Mouse (Mus musculus): Measurements from ENCODE around the gene Rev3l.

Gene Rev3l

DNA sequence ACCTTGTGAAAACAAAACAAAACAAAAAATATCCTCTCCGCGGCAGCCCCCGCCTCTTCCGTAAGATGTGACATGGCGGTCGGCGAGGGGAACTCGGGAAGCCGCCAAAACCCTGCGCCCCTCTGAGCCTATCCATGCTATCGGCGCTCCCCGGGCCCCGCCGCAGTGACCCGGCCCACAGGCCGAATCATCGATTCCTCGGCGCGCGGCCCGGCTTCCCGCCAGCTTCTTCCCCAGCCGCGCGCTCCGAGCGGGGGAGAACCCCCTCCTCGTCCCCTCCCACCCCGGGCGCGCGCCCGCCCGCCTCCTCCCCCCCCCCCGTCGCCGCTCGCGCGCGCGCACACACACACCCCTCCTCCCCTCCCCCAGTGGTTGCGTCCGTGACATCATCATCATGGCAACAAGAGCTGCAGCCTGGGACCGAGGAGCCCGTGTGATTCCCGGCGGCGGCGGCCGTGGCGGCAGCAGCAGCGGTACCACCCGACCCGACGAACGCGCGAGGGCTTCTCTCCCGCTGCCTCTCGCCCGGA, at the start of gene Rev3l:
Gene Rev3l, plus strand, starts transcription at position 383 of the 530 bp plus-strand sequence.
- peak; percentile 91 to 93 for DNase-seq (ENCODE audit: low spot score in 2 of 2)

DNA sequence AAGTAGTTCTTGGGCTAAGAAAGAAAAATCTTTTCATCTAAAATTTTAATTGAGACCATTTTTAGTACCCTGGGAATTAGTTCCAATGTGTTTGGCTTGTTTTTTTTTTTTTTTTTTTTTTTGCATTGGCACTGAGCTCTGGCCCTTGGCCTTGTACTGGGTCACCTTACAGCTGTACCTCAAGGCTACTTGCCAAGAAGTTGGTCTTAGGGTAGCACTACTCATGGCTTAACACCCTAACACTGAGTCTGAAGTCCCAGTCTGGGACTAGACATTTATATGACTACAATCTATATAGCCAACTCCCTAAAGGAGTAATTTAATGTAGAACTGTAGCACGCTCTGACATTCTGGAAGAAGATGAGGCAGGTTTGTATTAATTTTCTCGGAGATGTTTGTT, 49.4 kb upstream of the Rev3l start:
- no peak for DNase-seq (ENCODE audit: low spot score in 2 of 2)

DNA sequence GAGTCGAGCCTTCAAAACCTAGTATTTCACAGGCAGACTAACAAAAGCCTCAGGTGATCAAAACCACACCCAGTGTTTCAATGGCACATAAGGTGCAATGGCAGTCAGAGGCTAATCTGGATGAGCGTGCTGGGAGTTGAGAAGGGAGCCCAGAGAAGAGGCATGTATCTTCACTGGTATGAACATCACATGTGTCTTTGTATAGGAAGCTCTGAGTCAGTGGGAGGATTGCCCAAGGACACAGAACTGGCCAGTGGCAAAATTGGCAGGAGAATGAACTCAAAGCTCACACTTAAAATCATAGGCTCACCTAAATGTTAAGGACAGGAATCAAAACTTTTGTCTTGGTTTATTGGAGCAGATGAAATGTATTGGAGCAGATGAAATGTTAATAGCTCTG, 48.4 kb upstream of the Rev3l start:
- DNase-seq (ENCODE audit: low spot score in 2 of 2), result no peak

DNA sequence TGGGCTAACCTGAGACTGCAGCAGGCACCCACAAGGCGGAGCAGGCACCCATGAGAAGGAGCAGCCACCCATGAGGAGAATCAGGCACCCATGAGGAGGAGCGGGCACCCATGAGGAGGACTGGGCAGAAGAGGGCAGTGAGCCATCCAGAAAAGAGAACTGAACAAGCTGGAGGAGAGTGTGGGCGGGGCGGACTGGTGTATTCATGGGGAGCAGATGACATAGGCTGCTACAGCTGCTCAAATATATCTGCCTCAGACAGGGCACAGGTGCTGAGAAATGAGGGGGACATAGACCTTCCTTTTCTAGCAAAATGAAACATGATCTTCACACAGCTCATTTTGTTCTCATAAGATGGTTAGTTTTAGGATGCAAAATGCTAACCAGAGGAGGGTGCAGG, 45.1 kb upstream of the Rev3l start:
- DNase-seq (ENCODE audit: low spot score in 2 of 2), result peak in 1 of 2 experiments; percentile 62

DNA sequence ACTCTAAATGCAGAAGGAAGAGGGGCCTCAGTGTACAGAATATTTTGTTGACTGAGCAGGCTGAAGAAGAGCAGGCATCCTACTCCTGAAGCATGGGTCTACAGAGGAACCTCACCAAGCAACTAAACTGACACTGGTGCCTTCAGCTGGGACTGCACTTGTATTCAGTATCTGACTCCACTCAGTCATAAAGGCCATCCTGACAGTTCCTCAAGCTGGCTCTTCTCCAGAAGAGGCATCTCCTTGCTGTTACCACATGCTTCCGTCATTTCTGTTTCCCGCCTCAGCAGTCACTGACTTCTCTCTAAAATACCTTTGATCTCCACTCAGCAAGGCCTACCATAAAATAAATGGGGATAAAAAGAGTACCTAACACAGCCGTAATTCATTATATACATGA, 44.1 kb upstream of the Rev3l start:
- DNase-seq (ENCODE audit: low spot score in 2 of 2), result no peak

DNA sequence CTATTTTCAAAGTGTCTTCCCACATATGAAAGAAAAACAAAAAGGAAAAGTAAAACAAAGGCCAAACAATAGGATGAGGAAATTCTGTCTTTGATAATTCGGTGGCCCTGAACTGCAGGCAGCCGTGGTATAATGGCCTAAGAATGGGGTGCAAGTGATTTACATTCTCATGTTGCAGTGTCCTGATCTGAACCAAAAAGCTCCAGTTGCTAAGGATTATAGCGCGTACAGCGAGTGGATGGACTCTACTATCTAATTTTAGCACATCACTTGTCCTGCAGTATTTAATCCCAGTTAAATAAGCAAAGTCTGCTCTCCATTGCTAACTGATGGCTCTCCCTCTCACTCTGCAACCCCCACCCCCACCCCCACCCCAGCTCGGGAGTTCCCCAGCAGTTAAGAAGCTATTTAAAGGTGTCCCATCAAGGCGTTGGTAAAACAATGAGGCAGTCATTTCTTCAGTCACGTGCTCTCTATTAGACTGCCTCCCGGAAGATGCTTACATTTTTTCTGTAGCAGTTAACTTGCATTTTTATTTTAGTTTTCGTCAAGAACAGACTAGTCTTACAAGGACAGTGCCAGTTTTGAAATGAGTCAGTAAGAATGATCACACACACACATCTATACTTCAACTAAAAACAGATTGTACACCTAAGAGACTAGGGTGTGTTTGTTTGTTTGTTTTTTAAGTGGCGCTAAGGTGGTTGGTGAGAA, 40.4 kb upstream of the Rev3l start:
- no peak for DNase-seq (ENCODE audit: low spot score in 2 of 2)

DNA sequence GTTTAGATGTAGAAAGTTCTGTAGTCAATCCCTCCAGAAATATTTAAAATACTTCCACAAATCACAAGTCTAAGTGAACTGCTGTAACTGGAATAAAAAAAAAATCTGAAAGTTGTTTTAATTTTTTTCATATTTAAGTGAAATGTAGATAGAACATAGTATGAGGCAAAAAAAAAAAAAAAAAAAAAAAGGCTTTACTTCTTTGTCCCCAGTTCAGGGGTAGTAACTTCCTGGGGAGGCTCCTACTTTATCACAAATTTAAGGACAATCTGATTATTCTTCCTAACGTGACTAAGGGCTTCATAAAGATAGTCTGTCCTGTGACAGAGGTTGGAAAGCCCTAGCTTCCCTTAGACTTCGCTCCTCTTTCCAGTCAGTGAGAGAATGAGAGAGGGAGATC, 39.8 kb upstream of the Rev3l start:
- no peak for DNase-seq (ENCODE audit: low spot score in 2 of 2)

DNA sequence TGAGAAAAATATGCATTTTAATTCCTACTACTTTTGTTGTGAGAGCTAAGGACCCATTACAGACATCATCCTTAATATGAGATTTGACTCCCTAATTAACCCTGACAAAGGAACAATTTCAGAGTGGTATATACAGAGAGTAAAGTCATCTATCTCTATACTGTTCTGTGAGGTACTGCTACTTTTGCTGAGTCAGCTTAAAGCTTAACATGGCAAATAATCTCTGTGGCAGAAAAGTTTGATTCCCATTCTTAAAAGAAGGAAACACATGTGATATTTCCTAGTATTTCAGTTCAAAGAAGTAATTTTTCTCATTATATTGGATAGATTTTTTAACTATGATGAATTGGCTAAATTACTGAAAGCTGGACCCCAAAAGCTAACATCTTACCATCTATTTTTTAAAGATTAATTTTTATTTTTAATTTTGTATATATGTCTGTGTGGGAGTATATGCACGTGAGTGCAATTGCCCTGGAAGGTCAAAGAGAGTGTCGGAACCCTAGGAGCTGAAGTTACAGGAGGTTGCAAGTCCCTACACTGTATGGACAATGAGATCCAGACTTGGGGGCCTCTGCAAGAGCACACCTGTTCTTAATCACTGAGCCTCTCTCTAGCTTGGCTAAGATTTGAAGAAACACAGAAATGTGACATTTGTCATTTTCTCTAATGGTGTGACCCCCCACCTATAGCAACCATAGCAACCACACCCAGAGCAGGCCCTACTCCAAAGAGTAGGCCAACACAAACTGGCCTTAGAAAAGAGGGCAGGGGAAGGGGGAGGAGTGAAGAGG, 24.0 kb upstream of the Rev3l start:
- DNase-seq (ENCODE audit: low spot score in 2 of 2), result no peak

DNA sequence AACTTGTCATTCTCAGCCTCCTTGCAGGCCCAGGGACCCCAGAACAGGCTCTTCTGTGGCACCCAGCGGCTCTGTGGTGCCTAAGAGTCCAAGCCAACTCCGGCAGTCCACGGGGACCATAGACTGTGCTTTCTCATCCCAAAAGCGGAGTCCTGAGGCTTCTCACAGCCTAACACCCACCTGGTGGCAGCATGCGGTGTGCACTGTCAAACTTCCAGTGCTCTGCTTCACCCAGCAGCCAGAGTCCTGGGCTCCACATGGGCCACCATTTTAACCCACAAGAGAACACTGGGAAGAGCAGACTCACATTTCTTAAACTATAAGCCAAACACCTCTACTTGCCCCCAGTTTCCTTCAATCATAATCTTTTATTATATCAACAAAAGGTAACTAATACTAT, 15.0 kb upstream of the Rev3l start:
- no peak for DNase-seq (ENCODE audit: low spot score in 2 of 2)

DNA sequence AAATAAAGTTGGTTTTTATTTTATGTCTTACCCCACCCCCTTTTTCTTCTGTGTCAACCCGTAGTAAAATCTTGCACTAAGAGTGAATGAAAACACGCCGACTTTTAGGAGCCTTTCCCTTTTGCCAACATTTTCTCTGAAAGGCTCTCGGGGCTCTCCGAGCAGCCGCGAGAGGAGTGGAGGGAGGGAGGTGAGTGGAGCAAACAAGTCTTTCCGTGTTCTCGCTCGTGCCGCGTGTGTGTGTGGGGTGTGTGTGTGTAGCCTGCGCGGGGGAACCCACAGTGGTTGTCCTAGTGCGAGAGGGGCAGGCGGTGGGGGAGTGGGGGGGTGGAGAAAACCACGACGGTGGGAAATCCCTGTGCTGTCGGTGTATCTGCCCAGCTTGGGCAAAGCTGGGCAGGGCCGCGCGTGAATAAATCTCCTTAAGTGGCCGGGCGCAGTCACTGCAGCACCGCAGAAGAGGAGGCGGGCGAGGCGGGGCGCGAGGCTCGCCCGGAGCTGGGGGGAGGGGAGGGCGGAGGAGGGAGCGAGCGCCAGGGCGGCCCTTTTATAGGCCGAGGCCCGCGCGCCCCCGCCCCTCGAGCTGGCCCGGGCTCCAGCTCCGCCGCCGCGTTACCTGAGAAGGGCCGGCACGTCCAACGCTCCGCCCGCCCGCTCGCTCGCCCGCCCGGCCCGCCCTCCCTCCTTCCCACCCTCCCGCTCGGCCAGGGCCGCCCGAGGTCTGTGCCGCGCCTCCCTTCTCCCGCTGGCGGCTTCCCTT, 762 bp upstream of the Rev3l start:
- peak; percentile 84 to 94 for DNase-seq (ENCODE audit: low spot score in 2 of 2)

DNA sequence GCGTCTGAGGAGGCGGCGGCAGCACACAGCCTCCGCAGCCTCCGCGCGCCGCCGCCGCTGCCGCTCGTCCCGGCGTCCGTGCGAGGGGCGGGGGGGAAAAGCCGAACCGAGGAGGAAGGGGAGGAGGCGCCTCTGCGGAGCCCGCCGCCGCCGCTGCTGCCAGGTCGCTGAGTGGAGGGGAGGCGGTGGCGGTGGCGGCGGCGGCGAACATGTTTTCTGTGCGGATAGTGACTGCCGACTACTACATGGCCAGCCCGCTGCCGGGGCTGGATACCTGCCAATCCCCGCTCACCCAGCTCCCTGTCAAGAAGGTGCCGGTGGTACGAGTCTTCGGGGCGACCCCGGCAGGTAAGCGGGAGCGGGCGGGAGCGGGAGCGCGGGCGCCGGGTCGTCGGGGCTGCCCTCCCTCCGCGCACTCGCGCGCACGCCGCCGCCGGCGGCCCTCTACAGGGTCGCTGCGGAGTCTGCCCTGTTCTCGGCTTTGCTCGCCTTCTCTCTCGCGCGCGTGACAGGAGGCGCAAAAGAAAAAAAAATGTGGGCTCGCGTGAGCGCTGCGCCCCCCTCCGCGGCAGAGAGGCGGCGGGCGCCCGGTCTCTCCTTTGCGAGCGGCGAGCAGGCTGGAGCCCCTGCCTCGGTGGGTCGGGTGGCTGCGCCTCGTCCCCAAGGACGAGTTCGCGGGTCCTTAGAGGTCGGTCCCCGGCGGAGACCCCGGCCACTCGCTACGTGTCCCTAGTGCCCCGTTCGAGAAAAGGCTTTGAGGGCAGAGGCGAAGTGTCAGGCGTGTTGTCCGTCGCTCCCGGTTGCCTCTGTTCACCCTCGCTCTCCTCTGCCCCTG, 565 bp downstream of the Rev3l start:
- DNase-seq (ENCODE audit: low spot score in 2 of 2), result peak; percentile 82 to 84

DNA sequence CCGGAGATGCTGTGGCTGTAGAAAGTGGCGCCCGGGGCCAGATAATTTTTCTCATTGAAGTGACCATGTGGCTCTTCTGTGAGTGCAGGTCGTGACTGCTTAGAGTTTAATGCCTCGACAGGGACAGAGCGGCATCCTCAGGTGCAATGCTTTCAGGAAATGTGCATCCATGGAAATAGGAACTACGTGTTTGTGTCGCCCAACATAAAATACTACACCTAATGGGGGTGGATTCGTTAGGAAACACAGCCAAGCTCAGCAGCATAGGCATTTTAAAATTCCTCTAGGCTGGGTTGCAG, 1.1 kb downstream of the Rev3l start:
- DNase-seq (ENCODE audit: low spot score in 2 of 2), result no peak

DNA sequence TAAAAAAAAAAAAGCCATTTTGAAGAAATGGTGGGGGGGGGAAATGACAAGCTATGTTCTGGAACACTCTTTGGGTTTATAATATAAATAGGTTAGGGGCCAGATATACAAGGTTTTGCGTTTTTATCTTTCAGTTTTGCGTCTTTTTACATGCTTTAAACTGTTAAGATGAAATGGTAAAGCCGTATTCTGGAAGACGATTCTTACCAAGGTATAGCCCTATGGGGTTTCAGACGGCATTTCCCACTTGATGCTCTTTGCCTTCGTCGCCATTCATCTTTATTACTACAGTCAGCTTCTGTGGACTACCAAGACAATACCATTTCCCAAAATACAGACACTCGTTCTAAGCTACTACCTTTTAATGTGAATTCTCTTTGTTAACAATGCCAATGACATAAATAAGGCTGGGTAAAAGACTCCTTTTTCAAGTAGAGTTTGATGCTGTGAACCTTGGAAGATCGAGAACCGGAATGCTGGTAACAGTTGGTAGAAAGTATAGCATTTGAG, 1.6 kb downstream of the Rev3l start:
- no peak for DNase-seq (ENCODE audit: low spot score in 2 of 2)

DNA sequence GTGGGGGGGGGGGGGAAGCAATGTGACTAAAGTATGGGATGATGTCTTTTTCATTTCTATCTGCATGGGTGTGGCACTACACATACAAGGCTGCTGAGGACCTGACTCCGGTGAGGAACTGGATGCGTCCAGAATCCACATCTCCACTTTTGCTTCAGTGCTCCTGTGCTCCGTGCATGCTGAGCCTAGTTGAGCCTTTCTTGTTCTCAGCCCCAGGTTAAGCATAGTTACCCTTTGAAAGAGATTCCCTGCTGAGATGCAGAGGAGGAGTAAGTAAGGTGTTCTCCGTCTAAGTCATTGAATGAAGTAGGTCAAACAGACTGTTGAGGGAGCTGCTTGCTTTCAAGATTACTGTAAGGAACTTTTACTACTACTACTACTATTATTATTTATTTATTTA, 4.3 kb downstream of the Rev3l start:
- DNase-seq (ENCODE audit: low spot score in 2 of 2), result no peak

DNA sequence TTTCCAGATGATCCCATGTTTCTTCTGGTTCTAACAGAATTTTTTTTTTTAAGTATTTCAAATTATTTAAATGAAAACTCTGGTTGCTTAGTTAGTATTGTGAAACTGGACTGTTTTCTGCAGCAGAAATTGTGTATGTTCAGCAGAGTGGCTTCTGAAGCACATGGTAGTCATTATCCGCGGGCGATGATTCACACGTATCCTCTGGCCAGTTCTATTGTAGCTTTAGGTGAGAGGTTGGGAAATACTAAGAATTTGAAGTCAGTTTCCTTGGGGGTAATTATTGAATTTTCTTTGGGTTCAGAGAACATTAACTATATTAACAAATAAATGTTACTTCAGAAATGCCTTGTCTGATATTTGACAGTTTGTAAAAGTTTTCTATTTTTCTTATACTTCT, 10.1 kb downstream of the Rev3l start:
- no peak for DNase-seq (ENCODE audit: low spot score in 2 of 2)

DNA sequence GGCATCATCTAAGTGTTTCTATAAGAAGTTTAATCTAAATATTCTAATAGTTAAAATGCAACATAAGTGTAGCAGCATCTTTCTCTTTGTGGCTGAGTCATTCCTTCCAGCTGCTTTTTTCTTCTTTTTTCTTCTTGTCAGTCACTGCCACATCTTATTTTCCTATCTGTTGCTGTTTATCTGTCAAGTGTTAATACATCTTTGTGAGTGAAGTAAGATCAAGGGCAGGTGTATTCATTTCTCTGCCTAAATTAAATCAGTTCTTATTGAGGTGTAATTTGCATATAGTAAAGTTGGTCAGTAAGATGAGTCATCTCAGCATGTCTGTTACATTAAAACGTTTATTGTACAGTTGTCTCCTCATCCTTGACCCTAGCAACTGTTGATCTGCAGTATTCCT, 32.8 kb downstream of the Rev3l start:
- DNase-seq (ENCODE audit: low spot score in 2 of 2), result no peak

DNA sequence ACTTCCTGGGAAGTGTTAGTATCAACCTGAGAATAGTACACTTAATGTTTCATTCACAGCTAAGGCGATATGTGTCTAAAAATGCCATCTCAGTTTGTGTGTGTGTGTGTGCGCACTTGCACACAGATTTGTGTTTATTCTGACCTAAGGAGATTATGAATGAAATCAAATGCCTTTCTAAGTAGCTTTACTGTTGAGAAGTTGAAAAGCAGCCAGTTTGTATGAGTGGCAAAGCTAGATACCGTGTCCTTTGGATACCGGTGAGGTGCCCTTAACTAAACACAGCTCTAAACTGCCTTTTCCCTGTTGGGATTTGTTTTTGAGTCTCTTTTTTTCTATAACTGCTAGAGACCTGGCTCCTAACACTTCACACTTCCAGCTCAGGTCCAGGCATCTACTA, 34.8 kb downstream of the Rev3l start:
- no peak for DNase-seq (ENCODE audit: low spot score in 2 of 2)

DNA sequence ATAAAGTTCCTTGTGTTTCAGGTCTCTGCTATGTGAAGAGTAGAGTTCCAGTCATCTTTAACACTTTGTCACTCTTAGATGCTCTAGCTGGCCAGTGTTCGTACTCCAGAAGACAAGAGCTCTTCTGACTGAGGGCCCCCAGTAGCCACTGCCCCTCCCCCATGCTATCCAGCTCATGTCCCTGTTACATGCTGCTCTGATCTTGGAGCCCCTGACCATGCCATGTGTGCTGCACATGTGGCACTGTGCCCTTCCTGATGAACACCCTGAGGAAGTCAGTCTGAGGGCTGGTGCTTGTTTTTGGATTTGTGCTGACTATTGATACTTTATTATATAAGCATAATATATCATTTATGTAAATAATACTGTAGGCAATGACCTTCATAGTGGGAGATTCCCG, 40.3 kb downstream of the Rev3l start:
- no peak for DNase-seq (ENCODE audit: low spot score in 2 of 2)

DNA sequence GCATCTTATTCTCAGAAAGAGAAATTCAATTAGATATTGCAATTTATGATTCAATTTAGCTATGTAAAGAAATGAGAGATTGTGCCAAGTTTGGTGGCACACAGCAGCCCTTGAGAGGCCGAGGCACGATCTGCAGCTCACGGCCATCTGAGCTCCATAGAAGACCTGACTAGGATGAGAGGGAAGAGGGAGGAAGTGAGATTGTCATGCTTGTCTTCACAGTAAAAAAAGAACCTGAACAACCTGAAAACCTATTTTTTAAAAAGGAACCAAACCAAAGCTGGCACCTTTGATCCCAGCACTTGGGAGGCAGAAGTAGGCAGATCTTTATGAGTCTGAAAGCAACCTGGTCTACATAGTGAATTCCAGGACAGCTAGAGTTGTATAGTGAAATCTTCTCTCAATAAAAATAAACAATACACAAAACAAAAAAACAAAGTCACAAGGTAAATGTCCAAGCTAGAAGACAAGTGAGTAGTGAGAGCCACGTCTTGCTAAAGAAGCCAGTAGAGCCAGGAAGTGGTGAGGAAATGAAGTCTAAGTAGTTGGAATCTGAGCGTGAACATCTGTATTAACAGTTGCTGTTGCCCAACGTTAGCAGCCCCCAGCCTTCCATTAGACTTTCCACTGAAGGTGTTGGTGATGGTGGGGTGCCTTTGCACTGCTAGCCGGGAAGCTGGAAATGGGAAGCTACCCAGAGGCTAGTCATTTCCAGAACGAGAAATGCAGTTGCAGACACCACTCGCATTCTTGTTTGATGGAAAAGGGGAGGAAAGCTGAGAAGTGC, 42.2 kb downstream of the Rev3l start:
- DNase-seq (ENCODE audit: low spot score in 2 of 2), result no peak

DNA sequence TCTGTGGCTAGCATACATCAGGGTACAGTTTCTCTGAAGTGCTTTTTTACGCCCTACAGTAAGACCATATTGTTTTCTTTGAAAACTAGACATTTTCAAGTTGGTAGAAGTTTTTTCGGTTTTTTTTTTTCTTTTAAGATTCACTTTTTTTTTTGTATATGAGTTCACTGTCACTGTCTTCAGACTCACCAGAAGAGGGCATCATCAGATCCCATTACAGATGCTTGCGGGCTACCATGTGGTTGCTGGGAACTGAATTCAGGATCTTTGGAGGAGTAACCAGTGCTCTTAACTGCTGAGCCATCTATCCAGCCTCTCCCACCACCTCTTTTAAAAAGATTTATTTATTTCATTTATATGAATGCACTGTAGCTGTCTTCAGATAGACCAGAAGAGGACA, 45.0 kb downstream of the Rev3l start:
- no peak for DNase-seq (ENCODE audit: low spot score in 2 of 2)

DNA sequence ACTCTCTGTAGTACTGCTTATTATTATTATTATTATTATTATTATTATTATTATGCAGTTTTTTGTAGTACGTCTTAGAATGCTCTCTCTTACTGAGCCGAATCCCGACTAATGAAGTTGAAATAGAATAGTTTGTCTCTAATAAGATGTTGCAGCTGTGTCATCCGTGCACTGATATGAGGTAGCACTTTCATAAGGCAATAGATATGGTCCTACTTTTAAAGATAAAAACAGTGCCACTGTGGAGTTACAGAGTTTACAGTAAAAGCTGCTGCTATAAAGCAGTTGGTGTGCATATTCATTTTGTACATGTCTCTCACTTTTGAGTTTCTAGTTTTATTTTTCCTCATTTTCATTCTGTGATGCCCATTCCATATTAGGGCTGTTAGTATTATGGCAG, 46.4 kb downstream of the Rev3l start:
- DNase-seq (ENCODE audit: low spot score in 2 of 2), result no peak

All from spleen, postnatal 10 days (tissue).